Mouse (Mus musculus) heart, postnatal 0 days (tissue): ENCODE measurements around the gene H2-K1. TPM values are rescaled to one million over a fixed set of nuclear protein-coding genes. Genes with fewer than 3 reads are reported as not detected.
A peak's percentile ranks its signal among the peaks of the same experiment; 100 is the strongest.

Experiments used
- ATAC-seq: fragments of 200-750 bp; cut with Nextera tagmentation; 2 replicates; pipeline ENCODE4 v1.8.0; 2017; ENCODE audit warnings: low read depth, moderate number of reproducible peaks, moderate library complexity; ENCODE audit not compliant: insufficient read depth
- DNase-seq: peaks from one replicate; pipeline ENCODE4 v3.0.0-alpha.2; 2016; ENCODE audit warnings: low spot score
- H3K27ac ChIP-seq: fragments of 300-500 bp; sonication (generic); 2 replicates; pipeline ENCODE4 v1.5.1; 2014; ENCODE audit warnings: low read depth, mild to moderate bottlenecking
- H3K27me3 ChIP-seq: fragments of 300-500 bp; sonication (generic); 2 replicates; pipeline ENCODE4 v1.6.1; 2014; ENCODE audit warnings: low read length, mixed read lengths; ENCODE audit not compliant: control insufficient read depth, insufficient read depth
- H3K36me3 ChIP-seq: fragments of 300-500 bp; sonication (generic); replicated peaks from 2 replicates; pipeline ENCODE4 v1.6.1; 2014; ENCODE audit warnings: low read length, mixed read lengths; ENCODE audit not compliant: control insufficient read depth, insufficient read depth
- H3K4me1 ChIP-seq: fragments of 300-500 bp; sonication (generic); 2 replicates; pipeline ENCODE4 v1.6.1; 2014; ENCODE audit warnings: antibody characterized with exemption; ENCODE audit not compliant: control insufficient read depth, insufficient read depth
- H3K4me2 ChIP-seq: fragments of 300-500 bp; sonication (generic); 2 replicates; pipeline ENCODE4 v1.6.1; 2014; ENCODE audit warnings: low read depth, mild to moderate bottlenecking, low read length, moderate library complexity
- H3K4me3 ChIP-seq: fragments of 300-500 bp; sonication (generic); 2 replicates; pipeline ENCODE4 v1.5.1; 2014; ENCODE audit warnings: low read depth, low read length
- H3K9ac ChIP-seq: fragments of 300-500 bp; sonication (generic); replicated peaks from 2 replicates; pipeline ENCODE4 v1.6.1; 2014; ENCODE audit warnings: low read depth, low read length, mixed read lengths
- H3K9me3 ChIP-seq: fragments of 300-500 bp; sonication (generic); replicated peaks from 2 replicates; pipeline ENCODE4 v1.6.1; 2016; ENCODE audit warnings: low read length; ENCODE audit not compliant: control insufficient read depth
- CTCF ChIP-seq: IDR thresholded peaks from 2 replicates; pipeline ENCODE4 v1.5.1; 2016; ENCODE audit warnings: antibody characterized with exemption, control low read depth, low read depth
- EP300 ChIP-seq: IDR thresholded peaks from 2 replicates; pipeline ENCODE4 v1.6.1; 2016; ENCODE audit warnings: antibody characterized with exemption, low read depth
- WGBS: fragments of 180-500 bp; shearing (Covaris S2); extraction: QIAGEN DNeasy Blood & Tissue Kit; methylation state at CpG from one replicate; pipeline ENCODE4 v1.1.7; 2014; 5-methylcytosine and 5-hydroxymethylcytosine counted together
- polyA plus RNA-seq: library from polyadenylated mRNA; unstranded; fragments of >200 nt; fragmentation: Nextera tagmentation; extraction: Ambion mirVana; gene quantifications from 2 replicates; pipeline ENCODE4 v1.2.1, GENCODE M21; 2015
- total RNA-seq: library from RNA; depleted of rRNA; stranded (reverse); fragments of >200 nt; gene quantifications from 2 replicates; pipeline ENCODE4 v1.2.3, GENCODE M21; 2014; ENCODE audit warnings: low replicate concordance

Gene H2-K1
- total and polyA plus RNA-seq, 2 experiments from 2014 or later, result 48.4 to 84.5 TPM

DNA sequence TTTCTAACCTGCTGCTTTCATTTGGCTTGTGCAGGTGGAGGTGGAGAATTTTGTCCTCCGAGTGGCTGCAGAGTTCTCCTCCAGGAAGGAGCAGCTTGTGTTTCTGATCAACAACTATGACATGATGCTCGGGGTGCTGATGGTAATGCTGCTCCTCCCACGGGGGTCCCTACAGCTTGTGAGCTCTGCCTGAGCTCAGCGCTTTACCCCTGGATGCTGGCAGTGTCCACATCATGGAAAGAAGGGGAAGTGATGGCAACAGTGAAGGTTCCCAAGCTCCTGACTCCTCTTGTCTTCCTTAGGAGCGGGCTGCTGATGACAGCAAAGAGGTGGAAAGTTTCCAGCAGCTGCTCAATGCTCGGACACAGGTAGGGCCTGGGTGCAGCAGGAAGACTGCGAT lies 37.3 kb downstream of the H2-K1 start:
- Histone ChIP-seq H3K36me3 (peaks cover 59% of the 10 kb centered on the region), H3K4me3 (no peak overlapping the region)
- WGBS, result 91% methylated on average over 7 of the region's 7 CpGs

DNA sequence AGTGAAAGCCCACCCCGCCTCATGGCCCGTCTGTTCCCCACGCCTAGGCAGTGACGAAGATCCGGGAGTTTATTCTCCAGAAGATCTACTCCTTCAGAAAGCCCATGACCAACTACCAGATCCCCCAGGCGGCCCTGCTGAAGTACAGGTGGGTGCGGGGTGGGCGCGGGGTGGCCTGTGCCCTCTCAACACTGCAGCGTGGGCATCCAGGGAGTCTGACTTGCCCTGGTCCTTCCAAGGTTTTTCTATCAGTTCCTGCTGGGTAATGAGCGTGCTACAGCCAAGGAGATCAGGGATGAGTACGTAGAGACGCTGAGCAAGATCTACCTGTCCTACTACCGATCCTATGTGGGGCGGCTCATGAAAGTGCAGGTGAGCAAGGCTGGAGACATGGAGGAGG lies 40.2 kb downstream of the H2-K1 start:
- no peak for ATAC-seq
- H3K9me3 ChIP-seq, result no peaks in the 10 kb centered on the region
- WGBS, result 93% methylated on average over 15 of the region's 15 CpGs
- H3K27me3 ChIP-seq, result no peaks in the 10 kb centered on the region
- no peak overlapping the region for H3K4me2 ChIP-seq
- H3K9ac ChIP-seq, result no peak overlapping the region
- no peak for DNase-seq
- peaks cover 49% of the 10 kb centered on the region for H3K36me3 ChIP-seq
- H3K27ac ChIP-seq, result no peak overlapping the region
- no peak for TF ChIP-seq EP300
- no peak for TF ChIP-seq CTCF
- peaks cover 6% of the 10 kb centered on the region; the same call in 1 of the 2 replicates for H3K4me1 ChIP-seq
- no peak overlapping the region for H3K4me3 ChIP-seq

More for the DNA sequence above, 37.3 kb downstream of the H2-K1 start:
- H3K4me2 ChIP-seq, result no peak overlapping the region
- H3K4me1 ChIP-seq, result no peaks in the 10 kb centered on the region
- TF ChIP-seq CTCF (no peak), EP300 (no peak)
- no peak overlapping the region for H3K27ac ChIP-seq
- no peaks in the 10 kb centered on the region for H3K27me3 ChIP-seq
- H3K9me3 ChIP-seq, result no peaks in the 10 kb centered on the region
- no peak overlapping the region for H3K9ac ChIP-seq
- DNase-seq, result no peak
- ATAC-seq, result no peak

DNA sequence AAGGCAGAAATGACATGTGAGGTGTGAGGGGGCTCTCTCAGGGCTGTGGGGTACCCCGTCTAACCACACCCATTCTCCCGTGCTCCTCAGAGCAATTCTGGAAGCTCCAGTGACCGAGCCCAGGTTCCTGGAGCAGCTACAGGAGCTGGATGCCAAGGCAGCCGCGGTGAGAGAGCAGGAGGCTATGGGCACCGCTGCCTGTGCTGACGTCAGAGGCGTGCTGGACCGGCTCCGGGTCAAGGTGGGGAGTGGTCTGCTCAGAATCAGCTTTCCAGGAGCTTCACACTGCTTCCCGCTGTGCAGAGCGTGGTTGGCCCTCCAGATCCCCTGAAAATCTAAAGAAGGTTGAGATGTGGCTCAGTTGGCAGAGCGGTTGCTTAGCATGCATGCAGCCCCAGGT lies 41.0 kb downstream of the H2-K1 start:
- WGBS, result 95% methylated on average over 13 of the region's 13 CpGs
- TF ChIP-seq EP300, result no peak
- TF ChIP-seq CTCF, result no peak
- Histone ChIP-seq H3K27me3 (no peaks in the 10 kb centered on the region), H3K4me1 (peaks cover 13% of the 10 kb centered on the region), H3K36me3 (peaks cover 46% of the 10 kb centered on the region), H3K4me3 (no peak overlapping the region), H3K27ac (no peak overlapping the region), H3K4me2 (no peak overlapping the region), H3K9ac (no peak overlapping the region), H3K9me3 (no peaks in the 10 kb centered on the region)
- no peak for ATAC-seq
- DNase-seq, result no peak

DNA sequence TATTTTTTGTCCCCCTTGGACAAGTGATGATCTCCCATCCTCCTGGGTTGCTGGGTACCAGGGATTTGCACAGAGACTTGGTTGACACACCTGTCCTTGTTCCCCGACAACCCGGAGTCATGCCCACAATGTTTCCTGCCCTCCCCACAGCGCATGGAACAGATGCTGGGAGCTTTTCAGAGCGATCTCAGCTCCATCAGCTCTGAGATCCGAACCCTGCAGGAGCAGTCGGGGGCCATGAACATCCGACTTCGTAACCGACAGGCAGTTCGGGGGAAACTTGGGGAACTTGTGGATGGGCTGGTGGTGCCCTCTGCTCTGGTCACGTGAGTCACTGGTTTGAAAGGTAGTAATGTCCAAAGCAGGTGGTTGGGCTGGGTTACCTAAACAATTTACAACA lies 41.7 kb downstream of the H2-K1 start:
- peaks cover 40% of the 10 kb centered on the region for H3K36me3 ChIP-seq

DNA sequence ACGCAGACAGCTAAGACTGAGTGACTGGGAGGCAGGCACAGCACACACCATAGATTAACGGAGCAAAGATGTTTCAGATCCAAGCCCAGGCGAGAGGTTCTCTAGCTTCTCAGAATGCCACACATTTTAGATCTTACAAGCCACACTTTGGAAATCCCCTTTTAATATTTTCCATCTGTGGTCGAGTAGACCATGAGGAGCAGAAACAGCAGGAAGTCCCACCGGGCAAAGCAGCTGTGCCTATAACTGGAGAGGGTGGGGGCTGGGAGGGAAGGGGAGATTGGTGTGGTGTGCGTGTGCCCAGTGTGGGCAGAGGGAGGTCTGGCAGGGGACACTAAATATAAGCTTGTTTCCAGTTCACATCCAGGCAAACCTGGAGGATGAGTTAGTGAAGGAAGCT lies 42.7 kb downstream of the H2-K1 start:
- no peaks in the 10 kb centered on the region for H3K9me3 ChIP-seq
- H3K27ac ChIP-seq, result no peak overlapping the region
- H3K4me3 ChIP-seq, result no peak overlapping the region
- H3K36me3 ChIP-seq, result peaks cover 40% of the 10 kb centered on the region
- DNase-seq (no peak), ATAC-seq (no peak)
- peaks cover 15% of the 10 kb centered on the region for H3K4me1 ChIP-seq
- WGBS, result 81% methylated on average over 6 of the region's 6 CpGs
- no peak overlapping the region for H3K9ac ChIP-seq
- TF ChIP-seq EP300, result no peak
- no peak for TF ChIP-seq CTCF
- no peaks in the 10 kb centered on the region for H3K27me3 ChIP-seq
- no peak overlapping the region for H3K4me2 ChIP-seq

More for the DNA sequence above, 41.7 kb downstream of the H2-K1 start:
- H3K4me3 ChIP-seq, result no peak overlapping the region
- no peak for TF ChIP-seq EP300
- no peak for TF ChIP-seq CTCF
- ATAC-seq (no peak), DNase-seq (no peak)
- H3K27me3 ChIP-seq, result no peaks in the 10 kb centered on the region
- 90% methylated on average over 11 of the region's 11 CpGs for WGBS
- H3K4me2 ChIP-seq, result no peak overlapping the region
- peaks cover 15% of the 10 kb centered on the region for H3K4me1 ChIP-seq
- H3K9me3 ChIP-seq, result no peaks in the 10 kb centered on the region
- H3K9ac ChIP-seq, result no peak overlapping the region
- H3K27ac ChIP-seq, result no peak overlapping the region

DNA sequence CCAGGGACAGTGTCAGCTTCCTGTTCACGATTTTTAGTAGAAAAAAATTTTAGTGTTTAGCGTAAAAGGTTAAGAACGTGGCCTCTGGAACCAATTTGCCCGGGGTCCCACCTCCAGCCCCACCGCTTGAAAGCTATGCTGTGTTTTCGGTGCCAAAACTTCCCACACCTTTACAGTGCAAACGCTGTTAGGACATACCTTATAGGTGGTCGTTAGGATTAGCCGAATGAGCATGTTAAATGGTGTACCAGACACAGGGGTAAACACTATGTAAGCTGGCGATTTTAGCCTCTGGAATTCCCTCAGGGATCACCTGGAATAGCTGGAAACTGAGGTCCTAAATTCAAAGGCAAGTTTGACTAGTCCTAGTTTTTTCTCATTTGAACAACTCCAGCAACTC lies 43.8 kb downstream of the H2-K1 start:
- Histone ChIP-seq H3K9ac (peak overlapping the region; percentile 77), H3K36me3 (peaks cover 41% of the 10 kb centered on the region)
- TF ChIP-seq EP300 (no peak), CTCF (no peak)

More for the DNA sequence above, 43.8 kb downstream of the H2-K1 start:
- Histone ChIP-seq H3K4me3 (peak overlapping the region; percentile 87), H3K4me2 (peak overlapping the region; percentile 70), H3K27me3 (no peaks in the 10 kb centered on the region), H3K4me1 (peaks cover 24% of the 10 kb centered on the region), H3K9me3 (no peaks in the 10 kb centered on the region), H3K27ac (peak overlapping the region; percentile 93)
- ATAC-seq, result no peak
- WGBS, result 4% methylated on average over 10 of the region's 10 CpGs
- DNase-seq, result no peak
